8 mouse cellular contexts compared by ENCODE assay signal in genomic region chr10:17795767-17796631, GRCm38 (mm10). TPM values are rescaled to one million over a fixed set of nuclear protein-coding genes. Genes with fewer than 3 reads are reported as not detected.
DNase-seq lines count a peak whose midpoint lies in the region; ATAC-seq and TF ChIP-seq lines count a peak whose summit lies in the region.

Gene Txlnb, plus strand, starts transcription at chr10:17796226.

- peak within 1 kb of the TSS; percentile 12; the same call in 1 of the 2 replicates for H3K4me3 ChIP-seq in lung, postnatal 0 days (ENCODE audit: low read depth, low read length)

- H3K27ac ChIP-seq in lung, postnatal 0 days (ENCODE audit: low read length): peak within 1 kb of the TSS; percentile 38

- peak; percentile 39; the same call in 1 of the 2 replicates for TF ChIP-seq CTCF in lung, postnatal 0 days (IDR thresholded peaks at IDR 0.05)

- no peaks in the 10 kb centered on the region for H3K9me3 ChIP-seq in lung, postnatal 0 days (ENCODE audit: low read length)

- DNase-seq in CD4-positive helper T cell, adult 2 months (ENCODE audit: low read depth, low spot score): peak; percentile 91
- DNase-seq in adrenal gland, postnatal 25 days: peak; percentile 32
- peak; percentile 26 for DNase-seq in forelimb bud, embryonic 11.5 days (ENCODE audit: low read depth, low spot score)
- DNase-seq in heart, postnatal 36 days: peak; percentile 70 to 71
- peak; percentile 37 for DNase-seq in layer of hippocampus, adult 9-11 months
- DNase-seq in lung, postnatal 0 days (ENCODE audit: low spot score): peak; percentile 68
- peak; percentile 32 for DNase-seq in ovary, postnatal 14 days (ENCODE audit: low spot score)
- peak; percentile 80 for DNase-seq in thymus, postnatal 25 days

- 15% methylated on average over 13 of the region's 13 CpGs for WGBS in lung, postnatal 0 days

- no peaks in the 10 kb centered on the region for H3K27me3 ChIP-seq in lung, postnatal 0 days (replicated peaks; ENCODE audit: insufficient read depth, low read length)

- no peaks in the 10 kb centered on the region for H3K36me3 ChIP-seq in lung, postnatal 0 days (ENCODE audit: insufficient read depth, low read length)

- no peaks in the 10 kb centered on the region for H3K4me1 ChIP-seq in lung, postnatal 0 days (ENCODE audit: insufficient read depth, low read depth, low read length)

- TF ChIP-seq EP300 in lung, postnatal 0 days (IDR thresholded peaks at IDR 0.05): no peak

- H3K4me2 ChIP-seq in lung, postnatal 0 days (replicated peaks; ENCODE audit: low read depth, low read length): peak within 1 kb of the TSS; percentile 51

- no peak within 1 kb of the TSS for H3K9ac ChIP-seq in lung, postnatal 0 days (replicated peaks; ENCODE audit: low read depth)

- intact Hi-C loops in heart, postnatal 36 days (cut with DNase I): loop anchor here (2.0 to 5.0 kb wide), 4 partner anchors 39 to 151 kb away; partner anchors contain the start of gene Heca

- peak; percentile 81 for ATAC-seq in lung, postnatal 0 days

RNA-seq across cellular contexts. Expression of gene Txlnb, which starts in this region (rescaled TPM):
- total RNA-seq in adrenal gland, postnatal 25 days (2021): 0.73 and 1.1 TPM in 2 replicates
- 100 to 1,000 TPM; 326 to 381 TPM for total RNA-seq in heart, postnatal 36 days (2021)
- polyA plus RNA-seq in lung, postnatal 0 days (2015; fragmentation: Nextera tagmentation; extraction: Ambion mirVana): 0.30 and 0.51 TPM in 2 replicates

Comparison
In these comparisons a context has a peak if more than half of its experiments do, and no peak if none do; other contexts are left out.
1. Peak in every context shown above with its lines: DNase-seq, ATAC-seq, H3K4me3 ChIP-seq and H3K27ac ChIP-seq.
2. RNA of gene Txlnb (total RNA-seq): 326 to 381 TPM in heart, postnatal 36 days; 0.73 to 1.1 TPM in adrenal gland, postnatal 25 days; every median in the first group is over 100 times any median in the second.
3. Peak in DNase-seq, ATAC-seq, H3K4me3 ChIP-seq, H3K27ac ChIP-seq and H3K4me2 ChIP-seq in lung, postnatal 0 days; RNA of the gene not detected or under 1 TPM.
4. DNase-seq: peak in every context shown above with its lines; median percentile 91 in CD4-positive helper T cell, adult 2 months; 80 in thymus, postnatal 25 days; 70 in heart, postnatal 36 days; 68 in lung, postnatal 0 days; 37 in layer of hippocampus, adult 9-11 months; 32 in adrenal gland, postnatal 25 days; 32 in ovary, postnatal 14 days; 26 in forelimb bud, embryonic 11.5 days.